Mouse (Mus musculus) brain, embryonic 14.5 days (tissue): ENCODE data around the gene Etfa.

ENCODE experiments used
- CTCF ChIP-seq: fragments of 200-500 bp; IDR thresholded peaks from 2 replicates; pipeline ENCODE4 v1.5.1; 2012; ENCODE audit warnings: inconsistent platforms, mild to moderate bottlenecking, moderate library complexity, borderline replicate concordance; ENCODE audit not compliant: insufficient read depth, insufficient read length; ENCODE audit errors: extremely low read depth
- POLR2A ChIP-seq: fragments of 200-500 bp; IDR thresholded peaks from 2 replicates; pipeline ENCODE4 v1.6.1; 2012; ENCODE audit warnings: mild to moderate bottlenecking, inconsistent platforms, borderline replicate concordance; ENCODE audit not compliant: poor library complexity, insufficient read depth, insufficient read length, severe bottlenecking; ENCODE audit errors: extremely low read depth

GRCm38 (mm10) chr9:55543703-55544401, 31.8 kb upstream of the Etfa start:
- TF ChIP-seq POLR2A (no peak), CTCF (no peak)
